Mouse (Mus musculus) sigmoid colon, adult 10 weeks (tissue): ENCODE data around the gene Sorbs2. TPM values are rescaled to one million over a fixed set of nuclear protein-coding genes. Genes with fewer than 3 reads are reported as not detected.

Experiments used
- polyA plus RNA-seq: library from polyadenylated mRNA; stranded (reverse); fragments of 350-450 nt; fragmentation: Illumina TruSeq; extraction: RNeasy Lipid Tissue Mini Kit (QIAGEN cat#74804); gene quantifications from one replicate; pipeline ENCODE4 v1.2.3, GENCODE M21; 2014; ENCODE audit warnings: low read depth, low replicate concordance

Gene Sorbs2
- polyA plus RNA-seq = 138 TPM

DNA sequence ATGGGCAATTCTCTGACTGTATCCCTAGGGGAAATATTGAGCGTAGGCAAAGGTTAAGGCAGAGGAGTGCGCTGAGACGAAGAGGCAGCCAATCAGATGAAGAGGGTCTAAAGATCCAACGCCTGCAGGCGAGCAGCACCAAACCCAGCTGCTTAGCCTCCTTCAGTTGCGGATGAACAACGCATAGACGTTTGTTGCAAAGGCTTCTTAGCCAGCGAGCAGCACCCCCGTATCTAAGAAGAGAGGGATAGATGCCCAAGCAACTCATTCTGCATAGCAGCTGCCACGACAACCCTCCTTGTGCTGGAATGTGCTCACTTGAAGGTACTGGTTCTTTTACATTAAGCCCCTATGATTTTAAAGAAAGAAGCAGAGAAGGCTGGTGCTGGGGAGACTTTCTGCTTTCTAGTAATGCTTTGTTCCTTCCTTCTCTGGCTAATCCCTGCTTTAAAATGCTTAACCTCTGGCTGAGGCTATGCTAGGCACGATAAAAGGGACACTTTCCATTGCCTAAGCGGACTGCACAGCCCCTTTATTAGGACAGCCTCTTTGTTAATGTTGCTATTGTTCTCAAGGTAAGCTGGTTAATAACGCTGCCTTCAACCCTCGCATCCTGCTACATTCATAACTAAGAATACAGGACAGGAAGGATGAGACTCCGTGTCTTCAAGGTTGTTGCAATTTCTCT is at the start of gene Sorbs2:
Gene Sorbs2, plus strand, starts transcription at position 155 of the 688 bp plus-strand sequence.

Other genes with a start within 250 kb of the Sorbs2 start
- gene F11, start 245.8 kb upstream of the Sorbs2 start, polyA plus RNA-seq = not detected
- gene Klkb1, start 212.9 kb upstream of the Sorbs2 start, polyA plus RNA-seq = not detected
- not detected for gene Gm45753, start 199.3 kb upstream of the Sorbs2 start, polyA plus RNA-seq
- 23.8 TPM for gene Cyp4v3, start 174.6 kb upstream of the Sorbs2 start, polyA plus RNA-seq
- 6.4 TPM for gene Fam149a, start 125.5 kb upstream of the Sorbs2 start, polyA plus RNA-seq
- 113 TPM for gene Tlr3, start 96.7 kb upstream of the Sorbs2 start, polyA plus RNA-seq